Mouse (Mus musculus): ENCODE measurements around the gene Csrnp2.

DNA sequence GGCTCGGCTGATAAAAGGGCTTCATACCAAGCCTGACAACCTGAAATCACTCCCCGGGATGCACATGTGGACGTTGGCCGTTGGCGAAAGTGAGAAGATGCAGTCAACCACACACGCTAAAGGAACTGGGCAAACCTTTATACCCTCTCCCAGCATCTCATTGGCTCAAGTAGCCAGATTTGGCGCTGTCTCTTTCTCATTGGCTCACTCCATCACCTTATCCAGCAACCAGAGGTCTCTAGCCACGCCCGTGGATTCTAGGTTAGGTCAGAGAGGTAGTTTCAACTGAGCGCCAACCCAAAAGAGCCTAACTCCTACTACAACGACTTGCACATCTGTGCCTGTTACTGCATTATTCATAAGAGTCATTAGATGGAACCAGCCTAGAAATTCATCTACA lies 42.8 kb downstream of the Csrnp2 start:
- TF ChIP-seq CTCF (IDR thresholded peaks at IDR 0.05) (no peak), EP300 (IDR thresholded peaks at IDR 0.05) (no peak)

Measured in lung, postnatal 0 days (tissue).